In genomic region chr5:125005871-125006652, GRCm38 (mm10) we compare ENCODE assay signal across 11 mouse cellular contexts. TPM values are rescaled to one million over a fixed set of nuclear protein-coding genes. Genes with fewer than 3 reads are reported as not detected.
A peak's percentile ranks its signal among the peaks of the same experiment; 100 is the strongest.
DNase-seq lines count a peak whose midpoint lies in the region; ATAC-seq and TF ChIP-seq lines count a peak whose summit lies in the region.
"Had no signal": no experiment of that assay in that cellular context is flagged by ENCODE, and none has a peak within 500 bp of the region (broad histone marks: within the 10 kb centered on the region; RNA-seq: fewer than 3 reads in every experiment).

No protein-coding gene starts in this region.

- no peak for TF ChIP-seq EP300 in stomach, postnatal 0 days (optimal IDR thresholded peaks at IDR 0.05)

- H3K9ac ChIP-seq in forebrain, embryonic 15.5 days (replicated peaks) = no peak overlapping the region
- H3K9ac ChIP-seq in forebrain, embryonic 11.5 days (ENCODE audit: low read length) = no peak overlapping the region
- H3K9ac ChIP-seq in intestine, embryonic 15.5 days = no peak overlapping the region
- H3K9ac ChIP-seq in intestine, postnatal 0 days (ENCODE audit: low read depth, low read length) = no peak overlapping the region
- no peak overlapping the region for H3K9ac ChIP-seq in neural tube, embryonic 14.5 days (replicated peaks; ENCODE audit: low read depth, low read length)
- no peak overlapping the region for H3K9ac ChIP-seq in neural tube, embryonic 15.5 days (replicated peaks)
- H3K9ac ChIP-seq in stomach, postnatal 0 days (ENCODE audit: low read length) = no peak overlapping the region
- H3K9ac ChIP-seq in liver, embryonic 11.5 days (ENCODE audit: low read depth, low read length) = no peak overlapping the region
- H3K9ac ChIP-seq: stomach, embryonic 15.5 days had no signal

- no peak overlapping the region for H3K4me2 ChIP-seq in forebrain, embryonic 15.5 days (replicated peaks)
- H3K4me2 ChIP-seq in forebrain, embryonic 11.5 days (ENCODE audit: low read depth, low read length, severe bottlenecking) = no peak overlapping the region
- no peak overlapping the region; the same call in 1 of the 2 replicates for H3K4me2 ChIP-seq in intestine, embryonic 15.5 days (replicated peaks)
- H3K4me2 ChIP-seq in intestine, postnatal 0 days (replicated peaks; ENCODE audit: low read depth) = no peak overlapping the region
- H3K4me2 ChIP-seq in neural tube, embryonic 14.5 days (ENCODE audit: low read depth, low read length) = no peak overlapping the region
- H3K4me2 ChIP-seq in neural tube, embryonic 15.5 days = no peak overlapping the region
- H3K4me2 ChIP-seq in stomach, postnatal 0 days (replicated peaks; ENCODE audit: low read depth) = no peak overlapping the region
- no peak overlapping the region for H3K4me2 ChIP-seq in liver, embryonic 11.5 days
- H3K4me2 ChIP-seq: stomach, embryonic 15.5 days had no signal

- 64% methylated on average over 9 of the region's 9 CpGs for WGBS in forebrain, embryonic 15.5 days
- 82% methylated on average over 9 of the region's 9 CpGs for WGBS in forebrain, embryonic 11.5 days
- 49% methylated on average over 9 of the region's 9 CpGs for WGBS in intestine, embryonic 15.5 days
- WGBS in intestine, postnatal 0 days = 55% methylated on average over 9 of the region's 9 CpGs
- WGBS in neural tube, embryonic 14.5 days = 58% methylated on average over 9 of the region's 9 CpGs
- WGBS in neural tube, embryonic 15.5 days = 61% methylated on average over 9 of the region's 9 CpGs
- WGBS in stomach, postnatal 0 days = 42% methylated on average over 9 of the region's 9 CpGs
- WGBS in liver, embryonic 11.5 days = 65% methylated on average over 9 of the region's 9 CpGs

- DNase-seq in forebrain, embryonic 11.5 days (ENCODE audit: low spot score) = no peak
- DNase-seq in stomach, postnatal 0 days (ENCODE audit: low spot score) = peak; percentile 39
- DNase-seq in liver, embryonic 11.5 days (ENCODE audit: low spot score) = no peak
- DNase-seq: lung, adult 2 months had no signal

- peaks cover 10% of the 10 kb centered on the region; the same call in 1 of the 2 replicates for H3K27me3 ChIP-seq in forebrain, embryonic 15.5 days
- H3K27me3 ChIP-seq in forebrain, embryonic 11.5 days (ENCODE audit: control insufficient read depth, insufficient read depth, low read length) = peaks cover 20% of the 10 kb centered on the region
- H3K27me3 ChIP-seq in intestine, embryonic 15.5 days (replicated peaks) = peaks cover 5% of the 10 kb centered on the region; the same call in 1 of the 2 replicates
- peaks cover 14% of the 10 kb centered on the region for H3K27me3 ChIP-seq in intestine, postnatal 0 days (replicated peaks; ENCODE audit: control insufficient read depth, insufficient read depth, low read length)
- H3K27me3 ChIP-seq in neural tube, embryonic 14.5 days (ENCODE audit: control insufficient read depth, insufficient read depth, low read length) = no peaks in the 10 kb centered on the region
- H3K27me3 ChIP-seq in neural tube, embryonic 15.5 days (replicated peaks) = peaks cover 11% of the 10 kb centered on the region
- H3K27me3 ChIP-seq in stomach, postnatal 0 days (ENCODE audit: control insufficient read depth, insufficient read depth, low read length) = no peaks in the 10 kb centered on the region
- H3K27me3 ChIP-seq in liver, embryonic 11.5 days (replicated peaks; ENCODE audit: control insufficient read depth, insufficient read depth, low read length) = peaks cover 31% of the 10 kb centered on the region

- H3K9me3 ChIP-seq in forebrain, embryonic 15.5 days = no peaks in the 10 kb centered on the region
- H3K9me3 ChIP-seq in forebrain, embryonic 11.5 days (ENCODE audit: control insufficient read depth, low read length) = no peaks in the 10 kb centered on the region
- H3K9me3 ChIP-seq in intestine, embryonic 15.5 days = no peaks in the 10 kb centered on the region
- no peaks in the 10 kb centered on the region for H3K9me3 ChIP-seq in intestine, postnatal 0 days (ENCODE audit: control insufficient read depth)
- no peaks in the 10 kb centered on the region for H3K9me3 ChIP-seq in neural tube, embryonic 14.5 days (ENCODE audit: control insufficient read depth, low read length)
- no peaks in the 10 kb centered on the region for H3K9me3 ChIP-seq in neural tube, embryonic 15.5 days (replicated peaks)
- no peaks in the 10 kb centered on the region for H3K9me3 ChIP-seq in stomach, postnatal 0 days (ENCODE audit: control insufficient read depth, low read length)
- no peaks in the 10 kb centered on the region for H3K9me3 ChIP-seq in liver, embryonic 11.5 days (ENCODE audit: control insufficient read depth, low read length)
- H3K9me3 ChIP-seq: stomach, embryonic 15.5 days had no signal

- no peak overlapping the region for H3K27ac ChIP-seq in forebrain, embryonic 15.5 days (replicated peaks)
- H3K27ac ChIP-seq in forebrain, embryonic 11.5 days (ENCODE audit: low read depth, low read length) = no peak overlapping the region
- no peak overlapping the region for H3K27ac ChIP-seq in intestine, embryonic 15.5 days
- no peak overlapping the region for H3K27ac ChIP-seq in intestine, postnatal 0 days (ENCODE audit: low read depth, low read length)
- H3K27ac ChIP-seq in neural tube, embryonic 14.5 days (ENCODE audit: low read depth, low read length) = no peak overlapping the region
- no peak overlapping the region for H3K27ac ChIP-seq in neural tube, embryonic 15.5 days (replicated peaks)
- H3K27ac ChIP-seq in stomach, postnatal 0 days (replicated peaks) = no peak overlapping the region
- H3K27ac ChIP-seq in liver, embryonic 11.5 days (ENCODE audit: low read depth, low read length) = no peak overlapping the region
- H3K27ac ChIP-seq: stomach, embryonic 15.5 days had no signal

- H3K36me3 ChIP-seq in forebrain, embryonic 15.5 days = no peaks in the 10 kb centered on the region
- H3K36me3 ChIP-seq in forebrain, embryonic 11.5 days (ENCODE audit: control insufficient read depth, insufficient read depth, low read length) = no peaks in the 10 kb centered on the region; the same call in 1 of the 2 replicates
- H3K36me3 ChIP-seq in intestine, embryonic 15.5 days = 0 out of 2 replicates have a peak, but pooled peaks cover 4% of the 10 kb centered on the region
- no peaks in the 10 kb centered on the region for H3K36me3 ChIP-seq in intestine, postnatal 0 days (ENCODE audit: control insufficient read depth, insufficient read depth)
- H3K36me3 ChIP-seq in neural tube, embryonic 14.5 days (ENCODE audit: control insufficient read depth, insufficient read depth, low read length) = no peaks in the 10 kb centered on the region
- peaks cover 6% of the 10 kb centered on the region; the same call in 1 of the 2 replicates for H3K36me3 ChIP-seq in neural tube, embryonic 15.5 days
- H3K36me3 ChIP-seq in stomach, postnatal 0 days (ENCODE audit: control insufficient read depth, insufficient read depth, low read length) = no peaks in the 10 kb centered on the region
- no peaks in the 10 kb centered on the region for H3K36me3 ChIP-seq in liver, embryonic 11.5 days (ENCODE audit: control insufficient read depth, insufficient read depth, low read length)

- peaks cover 20% of the 10 kb centered on the region for H3K4me1 ChIP-seq in forebrain, embryonic 15.5 days
- peaks cover 7% of the 10 kb centered on the region; the same call in 1 of the 2 replicates for H3K4me1 ChIP-seq in forebrain, embryonic 11.5 days (replicated peaks; ENCODE audit: control insufficient read depth, insufficient read depth, low read length)
- H3K4me1 ChIP-seq in intestine, embryonic 15.5 days (replicated peaks) = peaks cover 24% of the 10 kb centered on the region
- H3K4me1 ChIP-seq in intestine, postnatal 0 days (replicated peaks; ENCODE audit: control insufficient read depth, insufficient read depth, low read length) = 0 out of 2 replicates have a peak, but pooled peaks cover 7% of the 10 kb centered on the region
- H3K4me1 ChIP-seq in neural tube, embryonic 14.5 days (ENCODE audit: control insufficient read depth, insufficient read depth, low read length) = peaks cover 14% of the 10 kb centered on the region; the same call in 1 of the 2 replicates
- H3K4me1 ChIP-seq in neural tube, embryonic 15.5 days = peaks cover 33% of the 10 kb centered on the region
- peaks cover 4% of the 10 kb centered on the region for H3K4me1 ChIP-seq in stomach, postnatal 0 days (replicated peaks; ENCODE audit: control insufficient read depth, insufficient read depth)
- peaks cover 7% of the 10 kb centered on the region; the same call in 1 of the 2 replicates for H3K4me1 ChIP-seq in liver, embryonic 11.5 days (replicated peaks; ENCODE audit: control insufficient read depth, insufficient read depth, low read length)

- ATAC-seq in forebrain, embryonic 15.5 days (replicated peaks) = 0 out of 2 replicates have a peak, but pooled peaks have one; percentile 30
- no peak for ATAC-seq in forebrain, embryonic 11.5 days (replicated peaks; ENCODE audit: low FRiP score)
- 0 out of 2 replicates have a peak, but pooled peaks have one; percentile 11 for ATAC-seq in intestine, embryonic 15.5 days
- ATAC-seq in intestine, postnatal 0 days = no peak
- peak; percentile 42; the same call in 1 of the 2 replicates for ATAC-seq in neural tube, embryonic 14.5 days (ENCODE audit: low read depth)
- ATAC-seq in neural tube, embryonic 15.5 days (ENCODE audit: low FRiP score) = no peak
- ATAC-seq in stomach, postnatal 0 days (ENCODE audit: low FRiP score, low TSS enrichment) = peak; percentile 18; the same call in 1 of the 2 replicates
- ATAC-seq in liver, embryonic 11.5 days (replicated peaks; ENCODE audit: low FRiP score) = no peak
- ATAC-seq: inflammation-experienced regulatory T-cells, adult 6 months had no signal

- TF ChIP-seq CTCF in intestine, postnatal 0 days (IDR thresholded peaks at IDR 0.05; ENCODE audit: low read depth) = no peak
- no peak for TF ChIP-seq CTCF in stomach, postnatal 0 days (IDR thresholded peaks at IDR 0.05; ENCODE audit: low read depth)

- H3K4me3 ChIP-seq in forebrain, embryonic 15.5 days = no peak overlapping the region
- H3K4me3 ChIP-seq in forebrain, embryonic 11.5 days (ENCODE audit: low read depth, low read length) = no peak overlapping the region
- no peak overlapping the region for H3K4me3 ChIP-seq in intestine, embryonic 15.5 days (replicated peaks)
- H3K4me3 ChIP-seq in intestine, postnatal 0 days (ENCODE audit: low read depth, low read length) = no peak overlapping the region
- H3K4me3 ChIP-seq in neural tube, embryonic 14.5 days (ENCODE audit: low read depth, low read length) = no peak overlapping the region
- no peak overlapping the region for H3K4me3 ChIP-seq in neural tube, embryonic 15.5 days (replicated peaks)
- H3K4me3 ChIP-seq in stomach, postnatal 0 days (ENCODE audit: low read depth, low read length) = no peak overlapping the region
- H3K4me3 ChIP-seq in liver, embryonic 11.5 days (ENCODE audit: low read depth, low read length) = no peak overlapping the region
- H3K4me3 ChIP-seq: stomach, embryonic 15.5 days had no signal

RNA-seq across cellular contexts. Expression of gene Rflna, which starts 3.0 kb away (rescaled TPM):
- 2.5 and 2.8 TPM in 2 replicates for polyA plus RNA-seq in forebrain, embryonic 15.5 days (2015; fragmentation: Nextera tagmentation; extraction: Ambion mirVana)
- polyA plus RNA-seq in forebrain, embryonic 11.5 days (2014; fragmentation: Nextera tagmentation; extraction: Ambion mirVana) = 4.5 and 6.0 TPM in 2 replicates
- polyA plus RNA-seq in intestine, embryonic 15.5 days (2015; fragmentation: Nextera tagmentation; extraction: Ambion mirVana) = 2.0 and 2.2 TPM in 2 replicates
- polyA plus RNA-seq in intestine, postnatal 0 days (2015; fragmentation: Nextera tagmentation; extraction: Ambion mirVana) = 1.5 and 1.7 TPM in 2 replicates
- 5.6 and 6.4 TPM in 2 replicates for polyA plus RNA-seq in neural tube, embryonic 14.5 days (2014; fragmentation: Nextera tagmentation; extraction: Ambion mirVana)
- 6.7 and 7.7 TPM in 2 replicates for polyA plus RNA-seq in neural tube, embryonic 15.5 days (2015; fragmentation: Nextera tagmentation; extraction: Ambion mirVana)
- 1.8 and 2.3 TPM in 2 replicates for polyA plus RNA-seq in stomach, postnatal 0 days (2015; fragmentation: Nextera tagmentation; extraction: Ambion mirVana)
- polyA plus RNA-seq in liver, embryonic 11.5 days (2014; fragmentation: Nextera tagmentation; extraction: Ambion mirVana) = 0.66 and 1.0 TPM in 2 replicates

Comparison
In these comparisons a context has a peak if more than half of its experiments do, and no peak if none do; other contexts are left out.
1. ATAC-seq: peak in forebrain, embryonic 15.5 days (single experiment), intestine, embryonic 15.5 days (single experiment), neural tube, embryonic 14.5 days (single experiment) and stomach, postnatal 0 days (single experiment); none in forebrain, embryonic 11.5 days (single experiment), intestine, postnatal 0 days (single experiment), neural tube, embryonic 15.5 days (single experiment) and liver, embryonic 11.5 days (single experiment).